Mouse (Mus musculus) frontal cortex, adult 2 months (tissue): Measurements from ENCODE around the gene Dap3. TPM values are rescaled to one million over a fixed set of nuclear protein-coding genes. Genes with fewer than 3 reads are reported as not detected.
A peak's percentile ranks its signal among the peaks of the same experiment; 100 is the strongest.
"Not testable (repeated sequence)": the region's sequence is repeated elsewhere in the genome, so short reads cannot be mapped to it uniquely, and the experiment has no call there.

Source experiments
- DNase-seq, 2 experiments: peaks; one replicate each; pipeline ENCODE4 v3.0.0; 2022; ENCODE audit warnings: low spot score in 1 of 2; ENCODE audit errors: extremely low spot score in 1 of 2
- polyA plus RNA-seq: library from polyadenylated mRNA; depleted of rRNA; stranded (reverse); fragments of >200 nt; gene quantifications from 2 replicates; pipeline ENCODE4 v1.2.3, GENCODE M21; 2012; rRNA removed

Dap3 gene
- polyA plus RNA-seq, 1 experiment: 114 TPM

DNA sequence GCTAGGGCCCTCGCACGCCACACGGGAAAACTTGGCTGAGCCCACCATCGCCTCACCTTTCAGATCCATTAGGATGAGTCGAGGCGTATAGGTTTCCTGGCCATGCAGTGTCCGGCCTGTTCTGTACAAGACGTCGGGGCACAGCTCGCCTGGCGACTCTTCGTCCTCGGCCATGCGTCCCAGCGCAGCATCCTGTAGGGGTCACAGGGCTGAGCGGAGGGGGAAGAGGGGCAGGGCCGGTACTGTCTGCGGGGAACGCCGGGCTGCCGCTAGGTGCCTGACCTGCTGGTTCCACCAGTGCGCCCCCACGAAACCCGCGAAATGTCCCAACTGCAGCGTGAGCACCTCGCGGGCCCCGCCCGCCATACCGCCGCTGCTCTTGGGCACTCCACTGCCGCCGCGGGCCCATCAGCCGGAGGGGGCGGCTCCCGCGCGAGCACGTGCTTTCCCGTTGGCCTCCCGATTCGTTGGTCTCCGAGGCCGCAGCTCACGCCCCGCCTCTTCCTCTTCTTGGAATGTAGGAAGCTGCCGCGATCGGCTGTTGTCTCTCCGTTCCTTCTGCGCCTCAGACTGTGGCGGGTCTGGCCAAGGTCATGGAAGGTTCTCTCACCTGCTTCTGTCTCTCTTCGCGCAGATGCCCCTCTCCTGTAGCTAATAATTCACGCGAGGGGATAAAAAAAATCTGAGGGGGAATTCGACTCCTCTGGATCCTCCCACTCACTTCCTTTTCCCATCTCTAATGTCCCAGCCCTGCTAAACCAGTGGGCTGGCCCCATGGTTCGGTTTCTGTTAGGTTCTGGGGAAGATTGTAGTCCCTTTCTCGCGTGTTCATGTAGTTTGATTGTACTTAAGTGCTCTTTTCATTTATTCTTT, 37.2 kb downstream of the Dap3 start, which contains the start of gene Msto1:
Gene Msto1 (minus strand): TSS at position 489 of the 873 bp plus-strand sequence.
- peak; percentile 86 to 93 for DNase-seq

DNA sequence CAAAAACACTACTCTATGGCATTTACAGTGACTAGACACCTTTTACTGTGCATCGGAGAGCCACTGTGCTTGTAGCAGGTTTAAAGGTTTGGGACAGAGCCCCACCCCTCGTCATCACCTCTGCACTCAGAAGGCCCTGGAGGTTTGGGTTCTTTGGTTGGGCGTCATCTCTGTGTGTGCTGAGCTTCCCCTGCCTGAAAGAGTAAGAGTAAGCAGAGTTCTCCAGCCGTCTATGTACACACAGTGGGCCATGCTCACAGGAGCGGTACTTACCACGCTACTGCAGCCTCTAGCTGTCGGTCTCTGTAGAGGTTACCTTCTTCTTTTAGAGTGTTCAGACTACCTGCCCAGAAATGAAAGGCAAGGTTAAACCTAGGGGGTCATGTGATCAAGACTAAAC, 38.4 kb downstream of the Dap3 start:
- DNase-seq: no peak

DNA sequence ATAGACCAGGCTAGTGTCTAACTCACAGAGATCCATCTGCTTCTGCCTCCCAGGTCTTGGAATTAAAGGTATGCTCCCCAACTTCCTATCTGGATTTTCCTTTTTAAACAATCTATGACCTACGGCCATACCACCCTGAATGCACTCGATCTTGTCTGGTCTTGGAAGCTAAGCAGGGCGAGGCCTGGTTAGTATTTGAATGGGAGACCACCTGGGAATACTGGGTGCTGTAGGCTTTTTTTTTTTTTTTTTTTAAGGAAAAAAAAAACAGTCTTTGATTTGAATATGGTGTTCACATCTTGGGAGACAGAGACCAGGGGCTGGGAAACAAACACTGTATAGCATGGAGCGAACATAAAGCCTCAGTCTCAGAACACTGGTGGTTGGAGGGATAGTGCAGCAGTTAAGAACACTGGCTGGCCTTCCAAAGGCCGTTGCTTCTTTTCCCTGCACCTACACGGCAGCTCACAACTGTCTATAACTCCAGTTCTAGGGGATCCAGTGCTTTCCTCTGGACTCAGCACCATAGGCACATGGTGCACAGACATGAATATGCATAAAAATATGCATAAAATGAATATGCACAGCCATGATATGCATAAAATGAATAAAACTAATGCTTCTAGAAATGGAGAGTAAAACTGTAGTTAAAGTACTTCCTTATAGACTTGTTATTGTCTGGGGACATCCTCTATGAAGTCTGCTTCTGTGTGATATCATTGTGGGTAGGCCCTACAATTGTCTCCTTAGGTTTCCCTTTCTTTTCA, 44.4 kb downstream of the Dap3 start:
- no peak for DNase-seq

DNA sequence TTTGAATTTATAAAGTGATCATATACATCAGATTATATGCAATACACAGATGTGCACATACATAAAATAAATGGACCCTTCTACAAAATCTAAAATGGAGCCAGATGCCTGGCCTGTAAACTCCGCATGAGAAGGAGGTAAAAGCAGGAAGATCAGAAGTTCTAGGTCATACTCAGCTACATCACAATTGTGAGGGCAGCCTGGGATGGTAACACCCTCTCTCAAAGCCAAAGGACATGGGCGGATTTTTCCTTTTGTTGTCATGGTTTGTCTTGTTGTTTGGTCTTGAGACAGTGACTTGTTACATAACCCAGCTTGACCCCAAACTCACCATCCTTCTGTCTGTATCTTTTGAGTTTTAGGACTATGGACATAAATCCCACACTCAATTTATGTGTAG, 45.2 kb downstream of the Dap3 start:
- DNase-seq: no peak

DNA sequence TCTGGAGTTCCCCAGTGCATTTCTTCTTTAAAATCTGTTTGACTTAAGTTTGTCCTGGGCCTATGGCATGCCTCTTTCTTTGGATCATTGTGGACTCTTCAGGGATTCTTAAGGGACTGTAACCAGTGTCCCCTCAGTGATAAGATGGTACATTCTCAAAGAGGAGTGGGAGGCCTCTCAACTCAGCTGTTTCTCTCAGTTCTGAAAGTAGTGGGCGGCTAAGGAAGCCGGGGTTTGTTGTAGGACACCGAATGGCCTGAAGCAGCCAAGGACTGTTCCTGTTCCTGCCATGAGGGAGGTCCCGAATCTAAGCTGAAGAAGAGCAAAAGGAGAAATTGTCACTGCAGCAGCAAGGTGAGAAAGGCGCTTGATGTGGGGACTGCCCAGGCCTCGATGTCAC, 45.8 kb downstream of the Dap3 start:
- peak in 1 of 2 experiments; percentile 40 for DNase-seq

DNA sequence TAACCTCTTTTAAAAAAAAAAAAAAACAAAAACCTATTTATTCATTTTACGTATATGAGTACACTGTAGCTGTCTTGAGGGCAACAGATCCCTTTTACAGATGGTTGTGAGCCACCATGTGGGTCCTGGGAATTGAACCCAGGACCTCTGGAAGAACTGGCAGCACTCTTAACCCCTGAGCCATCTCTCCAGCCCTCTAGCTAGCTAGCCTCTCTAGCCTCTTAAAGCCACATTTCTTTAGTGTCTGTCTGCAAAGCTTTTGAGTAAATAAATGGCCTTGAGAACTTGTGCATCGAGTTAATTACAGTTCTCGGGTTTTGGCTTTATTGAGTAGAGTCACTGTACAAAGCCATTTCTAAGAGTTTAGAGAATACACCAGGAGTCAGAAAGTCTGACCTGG, 46.2 kb downstream of the Dap3 start:
- no peak for DNase-seq

DNA sequence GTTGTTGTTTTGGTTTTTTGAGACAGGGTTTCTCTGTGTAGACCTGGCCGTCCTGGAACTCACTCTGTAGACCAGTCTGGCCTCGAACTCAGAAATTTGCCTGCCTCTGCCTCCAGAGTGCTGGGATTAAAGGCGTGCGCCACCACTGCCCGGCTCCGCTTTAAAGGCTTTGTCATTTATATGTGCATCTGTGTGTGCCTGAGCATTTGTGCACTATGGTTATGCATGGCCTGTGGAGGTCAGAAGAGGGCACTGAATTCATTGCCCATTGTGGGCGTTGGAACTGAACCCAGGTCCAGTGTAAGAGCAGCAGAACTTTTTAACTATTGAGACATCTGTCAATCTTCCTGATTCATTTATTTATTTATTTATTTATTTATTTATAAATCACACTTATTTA, 58.0 kb downstream of the Dap3 start:
- not testable (repeated sequence) for DNase-seq

DNA sequence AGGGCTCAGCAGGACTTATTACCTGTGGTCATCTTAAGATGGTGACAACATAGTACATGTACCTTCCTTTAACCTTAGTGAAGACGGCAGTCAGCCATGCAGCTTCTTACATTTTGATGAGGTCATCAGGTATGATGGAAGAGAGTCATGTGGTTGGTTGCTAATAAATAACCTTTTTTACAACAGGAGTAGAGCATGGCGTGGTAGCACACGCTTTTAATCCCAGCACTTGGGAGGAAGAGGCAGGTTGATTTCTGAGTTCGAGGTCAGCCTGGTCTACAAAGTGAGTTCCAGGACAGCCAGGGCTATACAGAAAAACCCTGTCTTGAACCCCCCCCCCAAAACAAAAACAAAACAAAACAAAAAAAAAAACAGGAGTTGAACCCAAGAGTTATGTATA, 68.4 kb downstream of the Dap3 start:
- DNase-seq: not testable (repeated sequence)

Other genes starting within 250 kb of the Dap3 start
- gene Rit1, start 234.3 kb downstream of the Dap3 start, polyA plus RNA-seq: 60.9 and 63.1 TPM in 2 replicates
- gene Syt11, start 176.0 kb downstream of the Dap3 start, polyA plus RNA-seq: 374 and 395 TPM in 2 replicates
- gene Gon4l, start 116.0 kb downstream of the Dap3 start, polyA plus RNA-seq: 31.4 and 33.3 TPM in 2 replicates
- gene Msto1, start 37.2 kb downstream of the Dap3 start, polyA plus RNA-seq: 34.7 and 36.8 TPM in 2 replicates
- 31.4 and 33.0 TPM in 2 replicates for gene Ash1l, start 559 bp downstream of the Dap3 start, polyA plus RNA-seq
- gene Rusc1, start 142.1 kb upstream of the Dap3 start, polyA plus RNA-seq: 153 and 157 TPM in 2 replicates
- gene Gm43738, start 149.9 kb upstream of the Dap3 start, polyA plus RNA-seq: 0.08 TPM in 1 of 2 replicates, not detected in the other
- 97.5 and 98.5 TPM in 2 replicates for gene Fdps, start 150.8 kb upstream of the Dap3 start, polyA plus RNA-seq
- gene Pklr, start 185.0 kb upstream of the Dap3 start, polyA plus RNA-seq: not detected in 2 replicates
- gene Hcn3, start 209.0 kb upstream of the Dap3 start, polyA plus RNA-seq: 33.3 and 36.8 TPM in 2 replicates
- gene Clk2, start 213.6 kb upstream of the Dap3 start, polyA plus RNA-seq: 71.1 and 76.2 TPM in 2 replicates
- 95.7 and 97.7 TPM in 2 replicates for gene Scamp3, start 226.3 kb upstream of the Dap3 start, polyA plus RNA-seq
- gene Fam189b, start 232.0 kb upstream of the Dap3 start, polyA plus RNA-seq: 77.0 and 78.8 TPM in 2 replicates